Mouse (Mus musculus): ENCODE data around the gene Mmrn1. TPM values are rescaled to one million over a fixed set of nuclear protein-coding genes. Genes with fewer than 3 reads are reported as not detected.

Mmrn1 gene
- polyA plus RNA-seq, 1 experiment from 2014 or later = 1.8 TPM

DNA sequence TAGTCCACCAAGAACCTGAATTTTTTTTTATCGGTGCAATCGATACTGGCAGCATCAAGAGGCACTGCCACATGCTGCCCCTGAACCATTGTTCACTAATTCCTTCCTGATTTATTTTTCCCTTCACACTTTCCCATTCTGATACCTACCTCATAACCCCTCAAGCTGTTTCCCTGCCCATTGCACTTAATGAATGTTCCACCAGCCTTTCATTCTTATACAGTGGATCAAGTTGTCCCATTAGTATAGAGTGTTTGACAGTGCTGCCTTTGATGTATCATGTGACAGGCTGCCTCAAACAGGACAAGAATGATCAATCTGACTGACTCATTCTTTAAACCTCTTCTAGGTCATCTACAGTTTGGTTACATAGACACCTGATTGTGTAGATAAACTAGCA, 37.9 kb downstream of the Mmrn1 start:
- Histone ChIP-seq H3K4me1 (no peaks in the 10 kb centered on the region), H3K27me3 (replicated peaks) (no peaks in the 10 kb centered on the region), H3K9me3 (replicated peaks) (no peaks in the 10 kb centered on the region), H3K36me3 (no peaks in the 10 kb centered on the region), H3K27ac (replicated peaks) (no peak overlapping the region), H3K9ac (replicated peaks) (no peak overlapping the region), H3K4me3 (replicated peaks) (no peak overlapping the region), H3K4me2 (no peak overlapping the region)
- no peak for ATAC-seq (ENCODE audit: low FRiP score)
- 59% methylated on average over 2 of the region's 2 CpGs for WGBS

DNA sequence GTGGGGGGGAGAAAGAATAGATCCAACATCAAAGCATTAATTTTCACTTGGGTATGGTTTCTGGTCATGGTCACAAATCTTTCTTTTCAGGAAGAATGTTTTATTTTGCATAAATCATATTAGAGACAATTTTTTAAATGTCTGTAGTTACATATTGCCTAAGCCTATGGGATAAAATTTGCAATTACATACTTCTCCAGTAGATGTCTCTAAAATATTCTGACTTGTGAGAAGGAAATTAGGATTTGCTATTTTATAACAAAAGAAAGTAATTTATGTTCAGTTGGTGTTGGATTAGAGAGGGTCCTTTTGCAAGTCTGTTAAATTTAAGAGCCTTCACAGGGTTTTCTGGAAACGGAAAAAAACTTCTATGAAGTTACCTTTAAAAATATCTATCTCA, 39.0 kb downstream of the Mmrn1 start:
- ATAC-seq (ENCODE audit: low FRiP score) = no peak
- WGBS = 64% methylated on average over 1 of the region's 1 CpGs
- no peaks in the 10 kb centered on the region for H3K27me3 ChIP-seq (replicated peaks)

DNA sequence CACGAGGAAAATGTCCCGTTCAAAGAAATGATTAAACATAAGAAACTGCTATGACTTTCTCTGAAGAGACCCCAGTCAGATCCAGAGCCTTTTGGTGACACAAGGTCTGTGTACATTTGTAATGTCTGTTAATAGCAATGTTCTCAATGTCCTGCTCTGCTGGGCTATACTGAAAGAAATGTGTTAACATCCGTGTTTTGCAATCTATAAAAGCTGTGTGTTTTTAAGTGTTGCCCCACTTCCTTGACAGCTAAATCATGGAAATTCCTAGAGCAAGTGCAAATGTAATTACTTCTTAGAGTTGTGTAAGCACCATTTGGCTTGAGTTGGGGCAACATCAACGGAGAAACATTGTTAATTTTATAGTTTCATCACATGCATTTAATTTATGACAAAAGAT, 42.2 kb downstream of the Mmrn1 start:
- ATAC-seq (ENCODE audit: low FRiP score) = no peak
- H3K9me3 ChIP-seq (replicated peaks) = no peaks in the 10 kb centered on the region
- no peaks in the 10 kb centered on the region for H3K36me3 ChIP-seq
- H3K27me3 ChIP-seq (replicated peaks) = no peaks in the 10 kb centered on the region
- H3K4me1 ChIP-seq = no peaks in the 10 kb centered on the region
- H3K27ac ChIP-seq (replicated peaks) = no peak overlapping the region
- H3K9ac ChIP-seq (replicated peaks) = no peak overlapping the region
- H3K4me3 ChIP-seq (replicated peaks) = no peak overlapping the region
- H3K4me2 ChIP-seq = no peak overlapping the region
- 80% methylated on average over 4 of the region's 4 CpGs for WGBS

More for the DNA sequence above, 39.0 kb downstream of the Mmrn1 start:
- Histone ChIP-seq H3K4me3 (replicated peaks) (no peak overlapping the region), H3K9me3 (replicated peaks) (no peaks in the 10 kb centered on the region), H3K27ac (replicated peaks) (no peak overlapping the region), H3K9ac (replicated peaks) (no peak overlapping the region), H3K36me3 (no peaks in the 10 kb centered on the region), H3K4me2 (no peak overlapping the region), H3K4me1 (no peaks in the 10 kb centered on the region)

DNA sequence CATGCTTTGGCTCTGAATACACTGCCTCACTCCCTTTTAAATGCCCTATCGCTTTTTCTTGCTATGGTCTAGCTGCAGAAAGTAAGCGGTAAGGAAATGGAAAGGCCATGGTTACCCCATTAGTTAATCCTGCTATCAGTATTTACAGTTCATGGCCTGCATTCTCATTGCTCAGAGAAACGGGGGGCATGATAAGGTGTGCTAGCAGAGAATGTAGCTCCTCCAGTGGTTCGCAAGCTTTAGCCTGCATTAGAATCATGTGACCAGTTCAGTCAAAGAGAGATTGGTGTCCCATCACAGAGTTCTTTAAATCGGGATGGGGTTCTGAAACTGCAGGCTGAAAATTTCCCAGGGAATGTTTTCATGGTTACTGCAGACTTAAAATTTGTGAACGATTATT, 44.6 kb downstream of the Mmrn1 start:
- Histone ChIP-seq H3K4me3 (replicated peaks) (no peak overlapping the region), H3K4me1 (no peaks in the 10 kb centered on the region), H3K27me3 (replicated peaks) (no peaks in the 10 kb centered on the region), H3K9me3 (replicated peaks) (no peaks in the 10 kb centered on the region), H3K36me3 (no peaks in the 10 kb centered on the region), H3K4me2 (no peak overlapping the region), H3K9ac (replicated peaks) (no peak overlapping the region), H3K27ac (replicated peaks) (no peak overlapping the region)
- 75% methylated on average over 6 of the region's 6 CpGs for WGBS
- ATAC-seq (ENCODE audit: low FRiP score) = no peak

DNA sequence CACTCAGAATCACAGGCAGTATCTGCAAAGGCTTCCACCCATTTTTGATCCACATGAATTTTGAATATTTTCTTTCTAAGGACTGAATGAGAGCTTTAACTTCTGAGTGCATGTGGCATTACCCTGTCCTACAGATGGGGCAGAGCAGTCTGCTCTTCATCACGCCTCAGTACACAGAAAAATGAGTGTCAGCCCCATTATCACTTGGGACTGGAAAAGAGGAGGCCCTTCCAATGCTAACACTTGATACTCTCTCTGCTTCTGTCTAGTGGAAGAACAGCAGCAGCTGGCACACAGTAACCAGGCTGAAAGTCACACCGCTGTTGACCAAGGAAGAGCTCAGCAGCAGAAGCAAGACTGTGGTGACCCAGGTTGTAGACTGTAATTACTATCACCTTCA, 46.0 kb downstream of the Mmrn1 start:
- no peaks in the 10 kb centered on the region for H3K27me3 ChIP-seq (replicated peaks)
- no peak overlapping the region for H3K9ac ChIP-seq (replicated peaks)
- ATAC-seq (ENCODE audit: low FRiP score) = no peak
- no peak overlapping the region for H3K4me2 ChIP-seq
- no peak overlapping the region for H3K27ac ChIP-seq (replicated peaks)
- no peak overlapping the region for H3K4me3 ChIP-seq (replicated peaks)
- 87% methylated on average over 2 of the region's 2 CpGs for WGBS
- H3K9me3 ChIP-seq (replicated peaks) = no peaks in the 10 kb centered on the region
- H3K36me3 ChIP-seq = no peaks in the 10 kb centered on the region
- H3K4me1 ChIP-seq = no peaks in the 10 kb centered on the region

DNA sequence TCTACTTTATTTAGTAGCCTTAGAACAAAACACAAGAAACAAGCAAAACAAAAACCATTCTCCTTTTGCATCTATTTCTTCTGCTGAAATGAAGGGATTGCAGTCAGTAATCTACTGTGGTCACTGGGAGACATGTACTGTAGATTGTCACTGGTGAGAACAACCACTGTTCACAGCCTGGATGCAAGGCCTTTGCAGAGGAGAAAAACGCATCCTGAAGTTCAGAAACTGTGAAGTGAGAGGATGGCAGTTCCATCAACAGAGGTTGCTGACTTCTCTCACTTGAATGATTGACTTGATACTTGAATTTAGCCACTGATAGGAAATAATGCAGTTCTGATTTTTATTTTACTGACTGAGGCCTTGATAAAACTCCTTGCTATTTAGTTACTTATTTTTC, 53.8 kb downstream of the Mmrn1 start:
- H3K4me2 ChIP-seq = no peak overlapping the region
- H3K4me1 ChIP-seq = no peaks in the 10 kb centered on the region
- no peak for ATAC-seq (ENCODE audit: low FRiP score)
- H3K36me3 ChIP-seq = no peaks in the 10 kb centered on the region
- H3K9ac ChIP-seq (replicated peaks) = no peak overlapping the region
- H3K27me3 ChIP-seq (replicated peaks) = no peaks in the 10 kb centered on the region
- H3K27ac ChIP-seq (replicated peaks) = no peak overlapping the region
- WGBS = 88% methylated on average over 1 of the region's 1 CpGs
- H3K4me3 ChIP-seq (replicated peaks) = no peak overlapping the region
- H3K9me3 ChIP-seq (replicated peaks) = no peaks in the 10 kb centered on the region

DNA sequence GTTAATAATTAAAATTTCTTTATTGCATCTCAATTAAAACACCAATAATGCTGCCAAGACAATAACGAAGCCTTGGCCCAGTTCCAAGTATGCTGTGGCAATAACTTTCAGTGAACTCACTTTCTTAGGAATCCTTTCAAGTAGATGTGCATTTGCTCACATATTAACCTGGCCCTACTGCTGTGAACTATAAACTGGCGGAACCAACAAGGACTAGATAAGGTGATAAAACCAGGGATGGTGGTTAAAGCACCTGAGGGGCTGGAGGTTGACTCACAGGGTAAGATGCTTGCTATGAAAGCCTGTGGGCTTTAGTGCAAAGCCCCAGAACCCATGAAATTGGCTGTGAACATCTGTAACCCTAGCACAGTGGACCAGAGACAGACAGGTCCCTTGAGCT, 54.3 kb downstream of the Mmrn1 start:
- H3K27me3 ChIP-seq (replicated peaks) = no peaks in the 10 kb centered on the region
- H3K4me1 ChIP-seq = no peaks in the 10 kb centered on the region
- H3K9me3 ChIP-seq (replicated peaks) = no peaks in the 10 kb centered on the region
- H3K27ac ChIP-seq (replicated peaks) = no peak overlapping the region
- ATAC-seq (ENCODE audit: low FRiP score) = no peak
- no peak overlapping the region for H3K9ac ChIP-seq (replicated peaks)
- no peak overlapping the region for H3K4me2 ChIP-seq
- no peak overlapping the region for H3K4me3 ChIP-seq (replicated peaks)
- WGBS = 67% methylated on average over 2 of the region's 2 CpGs
- no peaks in the 10 kb centered on the region for H3K36me3 ChIP-seq

DNA sequence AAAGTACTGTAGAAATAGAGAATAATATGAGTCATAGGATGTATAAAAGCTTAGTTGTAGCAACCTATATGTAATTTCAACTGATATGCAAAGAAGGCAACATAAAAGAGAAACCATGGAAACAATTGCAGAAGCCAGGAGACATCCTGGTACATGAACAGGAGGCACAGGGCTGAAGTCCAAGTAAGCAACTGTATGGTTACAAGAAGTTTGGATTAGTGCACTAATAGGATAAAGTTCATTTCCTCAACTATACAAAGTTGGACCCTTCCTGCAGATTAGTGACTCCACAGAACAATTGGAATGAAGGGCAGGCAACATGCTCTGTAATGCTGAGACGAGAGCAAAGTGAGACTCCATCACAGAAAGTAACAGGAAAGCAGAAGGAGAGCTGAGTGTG, 59.6 kb downstream of the Mmrn1 start:
- Histone ChIP-seq H3K4me2 (no peak overlapping the region), H3K4me3 (replicated peaks) (no peak overlapping the region), H3K9me3 (replicated peaks) (no peaks in the 10 kb centered on the region), H3K27ac (replicated peaks) (no peak overlapping the region), H3K9ac (replicated peaks) (no peak overlapping the region), H3K27me3 (replicated peaks) (no peaks in the 10 kb centered on the region), H3K36me3 (no peaks in the 10 kb centered on the region), H3K4me1 (no peaks in the 10 kb centered on the region)
- ATAC-seq (ENCODE audit: low FRiP score) = no peak
- WGBS = 79% methylated on average over 1 of the region's 1 CpGs

DNA sequence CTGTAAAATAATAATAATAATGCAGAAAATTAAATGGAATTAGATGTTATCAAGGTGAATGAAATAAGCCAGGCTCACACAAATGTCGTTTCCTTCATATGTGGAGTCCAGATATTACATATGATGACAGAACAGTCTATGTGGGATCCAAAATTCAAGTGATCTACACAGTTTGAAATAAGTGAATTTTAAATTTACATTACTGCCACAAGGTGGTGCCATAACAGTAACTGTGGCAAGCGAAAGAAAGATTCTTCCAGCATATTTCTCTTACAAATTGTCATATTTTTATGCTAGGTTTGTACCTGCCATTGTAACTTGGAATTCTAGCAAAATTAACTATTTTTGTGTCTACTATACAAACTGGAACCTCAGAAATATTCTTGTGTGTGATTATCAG, 61.1 kb downstream of the Mmrn1 start:
- Histone ChIP-seq H3K4me3 (replicated peaks) (no peak overlapping the region), H3K36me3 (no peaks in the 10 kb centered on the region), H3K27ac (replicated peaks) (no peak overlapping the region), H3K27me3 (replicated peaks) (no peaks in the 10 kb centered on the region), H3K9me3 (replicated peaks) (no peaks in the 10 kb centered on the region), H3K4me2 (no peak overlapping the region), H3K9ac (replicated peaks) (no peak overlapping the region), H3K4me1 (no peaks in the 10 kb centered on the region)
- ATAC-seq (ENCODE audit: low FRiP score) = no peak
- WGBS = 45% methylated on average over 2 of the region's 2 CpGs

DNA sequence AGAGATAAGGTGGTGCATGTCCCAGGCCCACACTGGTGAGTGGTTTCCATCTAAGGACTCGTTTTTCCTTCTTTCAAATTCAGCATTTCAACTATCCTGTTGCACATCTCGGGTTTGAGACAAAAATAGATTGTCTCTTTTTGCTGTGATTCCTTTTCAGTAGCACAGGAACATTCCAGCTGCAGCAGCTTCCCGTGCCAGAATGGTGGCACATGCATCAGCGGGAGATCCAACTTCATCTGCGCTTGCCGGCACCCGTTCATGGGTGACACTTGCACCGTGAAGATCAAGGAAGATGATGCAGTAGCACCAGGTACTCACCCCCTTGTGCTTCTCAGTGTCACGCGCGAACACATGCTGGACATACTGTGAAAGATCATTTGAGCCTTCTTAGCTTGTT, 62.1 kb downstream of the Mmrn1 start:
- no peaks in the 10 kb centered on the region for H3K9me3 ChIP-seq (replicated peaks)
- no peak for ATAC-seq (ENCODE audit: low FRiP score)
- no peak overlapping the region for H3K27ac ChIP-seq (replicated peaks)
- H3K4me3 ChIP-seq (replicated peaks) = no peak overlapping the region
- no peaks in the 10 kb centered on the region for H3K36me3 ChIP-seq
- no peak overlapping the region for H3K9ac ChIP-seq (replicated peaks)
- H3K27me3 ChIP-seq (replicated peaks) = no peaks in the 10 kb centered on the region
- WGBS = 86% methylated on average over 11 of the region's 11 CpGs
- H3K4me1 ChIP-seq = no peaks in the 10 kb centered on the region
- H3K4me2 ChIP-seq = no peak overlapping the region

DNA sequence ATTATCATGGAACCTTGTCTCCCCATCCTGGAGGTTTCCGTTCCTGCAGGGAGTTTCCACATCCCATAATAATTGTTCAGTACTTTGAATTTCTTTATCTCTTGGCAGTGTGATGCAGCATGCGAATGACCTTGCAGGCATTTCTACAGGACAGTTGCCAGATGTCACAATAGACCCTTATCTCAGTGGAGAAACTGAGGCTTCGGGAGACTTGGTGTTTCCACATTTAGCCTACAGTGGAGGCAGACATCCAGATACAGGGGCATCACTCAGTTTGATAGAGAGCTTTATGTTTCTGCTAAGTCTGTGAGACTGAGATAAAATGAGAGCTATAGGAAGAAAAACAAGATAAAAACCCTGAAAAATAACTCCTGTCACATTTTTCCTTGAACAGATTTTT, 63.0 kb downstream of the Mmrn1 start:
- 92% methylated on average over 3 of the region's 3 CpGs for WGBS
- Histone ChIP-seq H3K27ac (replicated peaks) (no peak overlapping the region), H3K9ac (replicated peaks) (no peak overlapping the region), H3K4me2 (no peak overlapping the region), H3K4me3 (replicated peaks) (no peak overlapping the region), H3K36me3 (no peaks in the 10 kb centered on the region), H3K27me3 (replicated peaks) (no peaks in the 10 kb centered on the region), H3K9me3 (replicated peaks) (no peaks in the 10 kb centered on the region), H3K4me1 (no peaks in the 10 kb centered on the region)
- no peak for ATAC-seq (ENCODE audit: low FRiP score)

DNA sequence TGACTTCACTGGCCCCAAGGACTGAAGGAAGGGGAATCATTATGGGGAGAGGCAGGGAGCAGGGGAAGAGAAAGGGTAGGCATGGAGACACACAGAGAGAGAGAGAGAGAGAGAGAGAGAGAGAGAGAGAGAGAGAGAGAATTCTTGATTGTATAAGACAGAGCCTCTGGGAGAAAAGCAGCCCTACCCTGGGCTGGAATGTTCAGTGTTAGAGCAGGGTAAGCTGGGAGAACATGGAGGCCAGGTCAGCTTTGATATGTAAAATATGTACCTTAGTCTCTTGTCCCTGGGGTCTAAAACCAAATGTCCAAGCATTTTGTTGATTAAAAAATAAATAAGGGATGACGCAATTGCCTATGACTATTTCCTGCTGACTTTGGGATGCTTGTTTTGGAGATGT, 67.6 kb downstream of the Mmrn1 start:
- 95% methylated on average over 1 of the region's 1 CpGs for WGBS
- H3K36me3 ChIP-seq = no peaks in the 10 kb centered on the region
- no peak overlapping the region for H3K4me2 ChIP-seq
- no peak for ATAC-seq (ENCODE audit: low FRiP score)
- H3K4me1 ChIP-seq = peaks cover 9% of the 10 kb centered on the region
- H3K9me3 ChIP-seq (replicated peaks) = no peaks in the 10 kb centered on the region
- H3K27ac ChIP-seq (replicated peaks) = no peak overlapping the region
- H3K4me3 ChIP-seq (replicated peaks) = no peak overlapping the region
- no peaks in the 10 kb centered on the region for H3K27me3 ChIP-seq (replicated peaks)
- H3K9ac ChIP-seq (replicated peaks) = no peak overlapping the region

DNA sequence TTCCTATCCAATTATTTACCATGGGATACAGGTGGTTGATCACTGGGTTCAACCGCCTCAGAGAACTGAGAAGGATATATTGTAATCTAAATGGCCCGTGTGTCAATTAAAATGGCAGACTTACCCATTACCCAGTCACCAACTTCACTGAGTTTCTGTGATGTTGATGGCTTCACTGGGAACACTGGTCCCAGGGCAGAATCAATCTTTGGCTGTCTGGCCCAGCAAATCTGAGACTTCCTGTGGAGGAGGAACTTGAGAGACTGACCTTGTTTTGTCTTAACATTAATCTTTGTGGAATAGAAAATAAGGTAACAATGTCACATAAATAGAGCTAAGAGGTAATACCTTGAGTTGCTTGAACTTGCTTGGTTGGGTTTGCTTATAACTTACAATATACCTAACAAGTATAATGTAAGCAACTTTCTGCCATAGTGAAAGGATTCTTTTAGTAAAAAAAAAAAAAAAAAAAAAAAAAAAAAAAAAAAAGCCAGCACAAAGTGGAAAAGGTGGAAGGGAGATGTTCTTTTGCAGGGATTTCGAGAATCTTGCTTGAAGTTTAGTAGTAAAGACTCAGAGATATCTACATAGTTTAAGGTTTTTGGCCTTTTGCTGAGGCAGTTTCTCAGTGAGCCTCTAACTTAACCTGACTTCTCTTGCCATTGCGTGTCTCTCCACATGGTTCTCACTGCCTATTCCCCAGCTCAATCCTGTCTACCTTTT, 68.8 kb downstream of the Mmrn1 start:
- Histone ChIP-seq H3K4me1 (peaks cover 9% of the 10 kb centered on the region), H3K9me3 (replicated peaks) (no peaks in the 10 kb centered on the region), H3K4me2 (no peak overlapping the region), H3K36me3 (no peaks in the 10 kb centered on the region), H3K9ac (replicated peaks) (no peak overlapping the region), H3K27me3 (replicated peaks) (no peaks in the 10 kb centered on the region), H3K4me3 (replicated peaks) (no peak overlapping the region), H3K27ac (replicated peaks) (no peak overlapping the region)
- 74% methylated on average over 4 of the region's 4 CpGs for WGBS
- no peak for ATAC-seq (ENCODE audit: low FRiP score)
